Mouse (Mus musculus): ENCODE results near the gene Mvb12b.

The Mvb12b gene

GRCm38 (mm10) chr2:33885264-33885651 is 2.5 kb downstream of the Mvb12b start:
- no peak for DNase-seq (ENCODE audit: low read depth)

GRCm38 (mm10) chr2:33884623-33885263 is 3.0 kb downstream of the Mvb12b start:
- no peak for DNase-seq (ENCODE audit: low read depth)

GRCm38 (mm10) chr2:33879223-33879622 is 8.5 kb downstream of the Mvb12b start:
- DNase-seq (ENCODE audit: low read depth), result no peak

GRCm38 (mm10) chr2:33878437-33878836 is 9.3 kb downstream of the Mvb12b start:
- no peak for DNase-seq (ENCODE audit: low read depth)

- DNase-seq (ENCODE audit: low read depth), result no peak
Measured at GRCm38 (mm10) chr2:33877663-33878360, 9.9 kb downstream of the Mvb12b start.

- no peak for DNase-seq (ENCODE audit: low read depth)
Measured at GRCm38 (mm10) chr2:33876529-33877290, 11.0 kb downstream of the Mvb12b start.

- no peak for DNase-seq (ENCODE audit: low read depth)
Measured at GRCm38 (mm10) chr2:33875594-33875993, 12.2 kb downstream of the Mvb12b start.

GRCm38 (mm10) chr2:33874856-33875576 is 12.7 kb downstream of the Mvb12b start:
- no peak for DNase-seq (ENCODE audit: low read depth)

- DNase-seq (ENCODE audit: low read depth), result no peak
Measured at GRCm38 (mm10) chr2:33874367-33874766, 13.4 kb downstream of the Mvb12b start.

GRCm38 (mm10) chr2:33873501-33873900 is 14.2 kb downstream of the Mvb12b start:
- DNase-seq (ENCODE audit: low read depth), result no peak

- DNase-seq (ENCODE audit: low read depth), result no peak
Measured at GRCm38 (mm10) chr2:33872841-33873271, 14.9 kb downstream of the Mvb12b start.

- DNase-seq (ENCODE audit: low read depth), result no peak
Measured at GRCm38 (mm10) chr2:33871181-33871520, 16.6 kb downstream of the Mvb12b start.

- DNase-seq (ENCODE audit: low read depth), result no peak
Measured at GRCm38 (mm10) chr2:33870369-33871180, 17.2 kb downstream of the Mvb12b start.

GRCm38 (mm10) chr2:33869689-33870343 is 17.9 kb downstream of the Mvb12b start:
- no peak for DNase-seq (ENCODE audit: low read depth)

- DNase-seq (ENCODE audit: low read depth), result no peak
Measured at GRCm38 (mm10) chr2:33868996-33869688, 18.6 kb downstream of the Mvb12b start.

GRCm38 (mm10) chr2:33868322-33868721 is 19.4 kb downstream of the Mvb12b start:
- DNase-seq (ENCODE audit: low read depth), result no peak

- DNase-seq (ENCODE audit: low read depth), result no peak
Measured at GRCm38 (mm10) chr2:33856746-33857145, 31.0 kb downstream of the Mvb12b start.

- DNase-seq (ENCODE audit: low read depth), result no peak
Measured at GRCm38 (mm10) chr2:33853011-33853976, 34.5 kb downstream of the Mvb12b start.

GRCm38 (mm10) chr2:33847196-33847834 is 40.4 kb downstream of the Mvb12b start:
- DNase-seq (ENCODE audit: low read depth), result no peak
